Mouse (Mus musculus): ENCODE results near the gene Map2k6. TPM values are rescaled to one million over a fixed set of nuclear protein-coding genes. Genes with fewer than 3 reads are reported as not detected.
A peak's percentile ranks its signal among the peaks of the same experiment; 100 is the strongest.

The Map2k6 gene
- total RNA-seq, 2 experiments from 2014 or later = 4.7 to 5.5 TPM

- intact Hi-C loops (cut with DNase I) = loop anchor here (2.0 to 5.0 kb wide), 4 partner anchors 36 to 996 kb away; no protein-coding TSS in a partner anchor
- DNase-seq = no peak
Observed at GRCm38 (mm10) chr11:110536533-110536932, 137.6 kb downstream of the Map2k6 start.

DNA sequence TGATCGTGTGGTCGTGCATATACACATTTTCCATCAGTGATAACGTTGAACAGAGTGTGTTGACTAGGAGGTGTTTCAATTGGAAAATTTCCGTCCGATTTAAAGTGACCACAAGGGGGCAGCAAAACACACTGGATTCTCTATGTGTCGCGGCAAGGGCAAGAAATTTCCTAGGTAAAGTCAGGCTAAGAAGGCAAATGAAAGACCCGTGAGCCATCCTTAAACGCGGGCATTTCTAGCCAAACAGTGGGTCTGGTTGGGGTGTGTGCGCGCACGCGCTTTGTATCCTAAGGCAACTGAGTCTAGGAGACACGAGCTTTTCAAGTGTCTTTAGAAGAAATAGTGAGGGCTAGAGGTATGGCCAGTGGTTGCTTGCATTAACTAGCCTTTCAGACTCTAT, 138.7 kb downstream of the Map2k6 start:
- intact Hi-C loops (cut with DNase I) = loop anchor here (1.0 to 5.0 kb wide), 5 partner anchors 35 to 995 kb away; no protein-coding TSS in a partner anchor
- DNase-seq = peak; percentile 76 to 78

GRCm38 (mm10) chr11:110538206-110538605, 139.3 kb downstream of the Map2k6 start:
- DNase-seq = no peak
- intact Hi-C loops (cut with DNase I) = loop anchor here (5.0 kb wide), 2 partner anchors 34 to 909 kb away; no protein-coding TSS in a partner anchor

- intact Hi-C loops (cut with DNase I) = no loop called here
- no peak for DNase-seq
Observed at GRCm38 (mm10) chr11:110541933-110542332, 143.0 kb downstream of the Map2k6 start.

- DNase-seq = peak in 1 of 2 experiments; percentile 9
- intact Hi-C loops (cut with DNase I) = no loop called here
Observed at GRCm38 (mm10) chr11:110544419-110545210, 145.7 kb downstream of the Map2k6 start.

DNA sequence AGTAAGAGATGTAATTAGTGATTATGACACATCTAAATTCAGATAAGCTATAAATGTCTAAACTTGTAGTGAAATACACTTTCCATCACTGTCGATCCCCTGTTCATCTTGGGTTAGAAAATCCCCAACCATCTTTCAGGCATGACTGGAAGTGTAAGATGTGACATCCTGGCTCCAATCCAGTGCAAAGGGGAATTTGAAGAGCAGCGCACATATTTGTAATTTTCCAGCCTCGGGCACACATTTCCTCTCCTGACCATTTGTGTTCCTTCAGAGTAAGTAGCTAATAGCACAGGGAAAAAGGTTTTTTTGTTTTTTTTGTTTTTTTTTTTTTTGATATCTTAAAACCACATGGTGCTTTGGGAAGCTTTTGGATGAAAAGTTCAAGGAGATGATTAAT, 146.5 kb downstream of the Map2k6 start:
- intact Hi-C loops (cut with DNase I) = no loop called here
- no peak for DNase-seq

GRCm38 (mm10) chr11:110551471-110551967, 152.6 kb downstream of the Map2k6 start:
- intact Hi-C loops (cut with DNase I) = no loop called here
- DNase-seq = no peak

GRCm38 (mm10) chr11:110562320-110563081, 163.6 kb downstream of the Map2k6 start:
- no peak for DNase-seq
- intact Hi-C loops (cut with DNase I) = no loop called here

- intact Hi-C loops (cut with DNase I) = no loop called here
- DNase-seq = no peak
Observed at GRCm38 (mm10) chr11:110563272-110563671, 164.3 kb downstream of the Map2k6 start.

GRCm38 (mm10) chr11:110563801-110564200, 164.9 kb downstream of the Map2k6 start:
- intact Hi-C loops (cut with DNase I) = no loop called here
- no peak for DNase-seq

- intact Hi-C loops (cut with DNase I) = no loop called here
- no peak for DNase-seq
Observed at GRCm38 (mm10) chr11:110566307-110566706, 167.4 kb downstream of the Map2k6 start.

DNA sequence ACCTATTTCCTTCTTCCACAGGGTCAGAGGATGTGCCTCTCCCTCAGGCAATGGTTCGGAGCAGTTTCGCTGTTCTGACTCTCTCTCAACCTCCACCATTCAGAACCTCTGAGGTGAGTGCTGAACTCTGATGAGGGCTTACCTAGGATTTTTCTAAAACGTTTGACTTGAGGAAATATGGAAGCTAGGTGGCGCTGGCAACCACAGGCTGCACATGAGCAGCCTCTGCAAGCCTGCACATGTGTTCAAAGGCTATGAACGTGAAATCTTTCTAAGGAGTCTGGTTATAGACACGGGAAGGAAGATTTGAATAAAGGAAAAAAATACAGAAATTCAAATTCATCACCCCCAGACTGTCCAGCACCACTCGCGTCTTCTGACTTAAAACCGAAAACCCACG, 173.6 kb downstream of the Map2k6 start:
- intact Hi-C loops (cut with DNase I) = loop anchor here (1.0 to 5.0 kb wide), 5 partner anchors 35 to 958 kb away; no protein-coding TSS in a partner anchor
- peak; percentile 22 to 46 for DNase-seq

Other genes with a start within 250 kb of the Map2k6 start
- 10 to 100 TPM; 13.3 to 16.6 TPM for gene Abca9, start 230.9 kb upstream of the Map2k6 start, total RNA-seq (2021)
- 1 to 10 TPM; 8.0 to 8.4 TPM for gene Abca6, start 147.3 kb upstream of the Map2k6 start, total RNA-seq (2021)
- gene Abca5, start 61.4 kb upstream of the Map2k6 start, total RNA-seq (2021) = 1 to 10 TPM; 6.1 to 7.5 TPM

Measured in heart, postnatal 36 days (tissue).